Mouse (Mus musculus): Measurements from ENCODE around the gene Gm20671. TPM values are rescaled to one million over a fixed set of nuclear protein-coding genes. Genes with fewer than 3 reads are reported as not detected.

Gm20671 gene
- polyA plus RNA-seq, 1 experiment from 2014 or later: not detected

GRCm38 (mm10) chr5:32720416-32720815, 106.5 kb downstream of the Gm20671 start:
- WGBS: 82% methylated on average over 9 of the region's 9 CpGs
- H3K4me3 ChIP-seq (ENCODE audit: low read depth, low read length): no peak overlapping the region
- H3K4me1 ChIP-seq (replicated peaks; ENCODE audit: control insufficient read depth, insufficient read depth, low read length): no peaks in the 10 kb centered on the region
- H3K27me3 ChIP-seq (replicated peaks; ENCODE audit: control insufficient read depth, insufficient read depth, low read length): no peaks in the 10 kb centered on the region
- H3K27ac ChIP-seq (ENCODE audit: low read depth, low read length): no peak overlapping the region
- no peak overlapping the region for H3K4me2 ChIP-seq
- ATAC-seq (replicated peaks; ENCODE audit: low FRiP score) (no peak), DNase-seq (ENCODE audit: low spot score) (peak; percentile 21)
- no peaks in the 10 kb centered on the region for H3K36me3 ChIP-seq (ENCODE audit: control insufficient read depth, insufficient read depth, low read length)
- no peak overlapping the region for H3K9ac ChIP-seq (ENCODE audit: low read depth, low read length)
- no peaks in the 10 kb centered on the region for H3K9me3 ChIP-seq (ENCODE audit: control insufficient read depth, low read length)

GRCm38 (mm10) chr5:32718916-32719315, 108.0 kb downstream of the Gm20671 start:
- peak; percentile 39 for DNase-seq (ENCODE audit: low spot score)
- no peak overlapping the region for H3K4me2 ChIP-seq
- H3K4me3 ChIP-seq (ENCODE audit: low read depth, low read length): no peak overlapping the region
- WGBS: 50% methylated on average over 6 of the region's 6 CpGs
- H3K9me3 ChIP-seq (ENCODE audit: control insufficient read depth, low read length): no peaks in the 10 kb centered on the region
- 0 out of 2 replicates have a peak, but pooled peaks have one; percentile 19 for ATAC-seq (replicated peaks; ENCODE audit: low FRiP score)
- H3K4me1 ChIP-seq (replicated peaks; ENCODE audit: control insufficient read depth, insufficient read depth, low read length): no peaks in the 10 kb centered on the region
- H3K36me3 ChIP-seq (ENCODE audit: control insufficient read depth, insufficient read depth, low read length): no peaks in the 10 kb centered on the region
- peak overlapping the region; percentile 64 for H3K27ac ChIP-seq (ENCODE audit: low read depth, low read length)
- no peak overlapping the region for H3K9ac ChIP-seq (ENCODE audit: low read depth, low read length)
- no peaks in the 10 kb centered on the region for H3K27me3 ChIP-seq (replicated peaks; ENCODE audit: control insufficient read depth, insufficient read depth, low read length)

- ATAC-seq (replicated peaks; ENCODE audit: low FRiP score): no peak
- H3K27me3 ChIP-seq (replicated peaks; ENCODE audit: control insufficient read depth, insufficient read depth, low read length): no peaks in the 10 kb centered on the region
- no peak overlapping the region for H3K9ac ChIP-seq (ENCODE audit: low read depth, low read length)
- H3K9me3 ChIP-seq (ENCODE audit: control insufficient read depth, low read length): no peaks in the 10 kb centered on the region
- peak overlapping the region; percentile 64 for H3K27ac ChIP-seq (ENCODE audit: low read depth, low read length)
- H3K4me3 ChIP-seq (ENCODE audit: low read depth, low read length): no peak overlapping the region
- no peaks in the 10 kb centered on the region for H3K36me3 ChIP-seq (ENCODE audit: control insufficient read depth, insufficient read depth, low read length)
- no peak overlapping the region for H3K4me2 ChIP-seq
- H3K4me1 ChIP-seq (replicated peaks; ENCODE audit: control insufficient read depth, insufficient read depth, low read length): no peaks in the 10 kb centered on the region
- DNase-seq (ENCODE audit: low spot score): peak; percentile 28
- WGBS: 40% methylated on average over 1 of the region's 1 CpGs
These were observed 109.2 kb downstream of the Gm20671 start for GRCm38 (mm10) chr5:32717726-32718125.

GRCm38 (mm10) chr5:32713703-32714467, 113.0 kb downstream of the Gm20671 start:
- peak; percentile 94 for ATAC-seq (replicated peaks; ENCODE audit: low FRiP score)
- WGBS: 1% methylated on average over 55 of the region's 55 CpGs
- H3K9me3 ChIP-seq (ENCODE audit: control insufficient read depth, low read length): no peaks in the 10 kb centered on the region
- peak overlapping the region; percentile 71 for H3K4me2 ChIP-seq
- no peaks in the 10 kb centered on the region for H3K36me3 ChIP-seq (ENCODE audit: control insufficient read depth, insufficient read depth, low read length)
- no peaks in the 10 kb centered on the region for H3K4me1 ChIP-seq (replicated peaks; ENCODE audit: control insufficient read depth, insufficient read depth, low read length)
- H3K4me3 ChIP-seq (ENCODE audit: low read depth, low read length): peak overlapping the region; percentile 66
- H3K27me3 ChIP-seq (replicated peaks; ENCODE audit: control insufficient read depth, insufficient read depth, low read length): no peaks in the 10 kb centered on the region
- peak overlapping the region; percentile 72 for H3K27ac ChIP-seq (ENCODE audit: low read depth, low read length)
- DNase-seq (ENCODE audit: low spot score): peak; percentile 95
- peak overlapping the region; percentile 69 for H3K9ac ChIP-seq (ENCODE audit: low read depth, low read length)

- Histone ChIP-seq H3K4me3 (ENCODE audit: low read depth, low read length) (peak overlapping the region; percentile 66), H3K9ac (ENCODE audit: low read depth, low read length) (peak overlapping the region; percentile 69), H3K9me3 (ENCODE audit: control insufficient read depth, low read length) (no peaks in the 10 kb centered on the region), H3K4me1 (replicated peaks; ENCODE audit: control insufficient read depth, insufficient read depth, low read length) (no peaks in the 10 kb centered on the region), H3K36me3 (ENCODE audit: control insufficient read depth, insufficient read depth, low read length) (no peaks in the 10 kb centered on the region), H3K27me3 (replicated peaks; ENCODE audit: control insufficient read depth, insufficient read depth, low read length) (no peaks in the 10 kb centered on the region), H3K4me2 (peak overlapping the region; percentile 71), H3K27ac (ENCODE audit: low read depth, low read length) (peak overlapping the region; percentile 72)
- WGBS: 18% methylated on average over 2 of the region's 2 CpGs
- ATAC-seq (replicated peaks; ENCODE audit: low FRiP score): no peak; the same call in none of the 2 replicates
- no peak for DNase-seq (ENCODE audit: low spot score)
These were observed 113.7 kb downstream of the Gm20671 start for GRCm38 (mm10) chr5:32713042-32713702.

- Histone ChIP-seq H3K4me1 (replicated peaks; ENCODE audit: control insufficient read depth, insufficient read depth, low read length) (no peaks in the 10 kb centered on the region), H3K9me3 (ENCODE audit: control insufficient read depth, low read length) (no peaks in the 10 kb centered on the region)
These were observed 114.5 kb downstream of the Gm20671 start for GRCm38 (mm10) chr5:32712221-32713041.

GRCm38 (mm10) chr5:32711485-32711884, 115.4 kb downstream of the Gm20671 start:
- Histone ChIP-seq H3K4me1 (replicated peaks; ENCODE audit: control insufficient read depth, insufficient read depth, low read length) (no peaks in the 10 kb centered on the region), H3K9me3 (ENCODE audit: control insufficient read depth, low read length) (no peaks in the 10 kb centered on the region), H3K27me3 (replicated peaks; ENCODE audit: control insufficient read depth, insufficient read depth, low read length) (no peaks in the 10 kb centered on the region), H3K4me3 (ENCODE audit: low read depth, low read length) (no peak overlapping the region), H3K27ac (ENCODE audit: low read depth, low read length) (no peak overlapping the region), H3K9ac (ENCODE audit: low read depth, low read length) (no peak overlapping the region), H3K4me2 (no peak overlapping the region), H3K36me3 (ENCODE audit: control insufficient read depth, insufficient read depth, low read length) (no peaks in the 10 kb centered on the region)
- DNase-seq (ENCODE audit: low spot score) (no peak), ATAC-seq (replicated peaks; ENCODE audit: low FRiP score) (no peak)
- 80% methylated on average over 5 of the region's 5 CpGs for WGBS

More at GRCm38 (mm10) chr5:32712221-32713041, 114.5 kb downstream of the Gm20671 start:
- H3K36me3 ChIP-seq (ENCODE audit: control insufficient read depth, insufficient read depth, low read length): no peaks in the 10 kb centered on the region
- H3K4me2 ChIP-seq: peak overlapping the region; percentile 71
- peak overlapping the region; percentile 66; the same call in 1 of the 2 replicates for H3K4me3 ChIP-seq (ENCODE audit: low read depth, low read length)
- no peak for DNase-seq (ENCODE audit: low spot score)
- 70% methylated on average over 4 of the region's 4 CpGs for WGBS
- H3K27me3 ChIP-seq (replicated peaks; ENCODE audit: control insufficient read depth, insufficient read depth, low read length): no peaks in the 10 kb centered on the region
- H3K27ac ChIP-seq (ENCODE audit: low read depth, low read length): no peak overlapping the region
- no peak for ATAC-seq (replicated peaks; ENCODE audit: low FRiP score)
- H3K9ac ChIP-seq (ENCODE audit: low read depth, low read length): no peak overlapping the region

GRCm38 (mm10) chr5:32706226-32706780, 120.6 kb downstream of the Gm20671 start:
- Histone ChIP-seq H3K4me3 (ENCODE audit: low read depth, low read length) (no peak overlapping the region), H3K4me1 (replicated peaks; ENCODE audit: control insufficient read depth, insufficient read depth, low read length) (no peaks in the 10 kb centered on the region), H3K9me3 (ENCODE audit: control insufficient read depth, low read length) (no peaks in the 10 kb centered on the region), H3K27me3 (replicated peaks; ENCODE audit: control insufficient read depth, insufficient read depth, low read length) (no peaks in the 10 kb centered on the region), H3K36me3 (ENCODE audit: control insufficient read depth, insufficient read depth, low read length) (no peaks in the 10 kb centered on the region), H3K4me2 (no peak overlapping the region), H3K9ac (ENCODE audit: low read depth, low read length) (no peak overlapping the region), H3K27ac (ENCODE audit: low read depth, low read length) (no peak overlapping the region)
- DNase-seq (ENCODE audit: low spot score) (no peak), ATAC-seq (replicated peaks; ENCODE audit: low FRiP score) (no peak)
- 65% methylated on average over 2 of the region's 2 CpGs for WGBS
